Mouse (Mus musculus) ES-E14 (cell line): ENCODE results near the gene Rex1bd. TPM values are rescaled to one million over a fixed set of nuclear protein-coding genes. Genes with fewer than 3 reads are reported as not detected.

Source experiments
- DNase-seq: peaks from one replicate; pipeline ENCODE4 v3.0.0-alpha.2; 2013; ENCODE audit warnings: low read depth, low spot score
- H3K27ac ChIP-seq: 2 replicates; pipeline ENCODE4 v1.5.1; 2012; ENCODE audit warnings: low read depth, mild to moderate bottlenecking, low read length, moderate library complexity, mixed read lengths; ENCODE audit not compliant: poor library complexity, insufficient read depth, severe bottlenecking
- H3K36me3 ChIP-seq: 2 replicates; pipeline ENCODE4 v1.6.1; 2012; ENCODE audit warnings: mild to moderate bottlenecking, low read length, moderate library complexity, mixed read lengths; ENCODE audit not compliant: control insufficient read depth, poor library complexity, insufficient read depth, severe bottlenecking
- H3K4me1 ChIP-seq, 2 experiments: fragments of 150-350 bp in 1 of 2; sonication (generic) in 1 of 2; 2 replicates each; pipeline ENCODE4 v1.6.1; 2012; ENCODE audit warnings: low read length in 2 of 2, mild to moderate bottlenecking in 1 of 2, mixed read lengths in 1 of 2; ENCODE audit not compliant: control insufficient read depth in 2 of 2, insufficient read depth in 2 of 2, poor library complexity in 1 of 2
- H3K4me3 ChIP-seq, 2 experiments: fragments of 150-350 bp in 1 of 2; sonication (generic) in 1 of 2; 2 replicates each; pipeline ENCODE4 v1.5.1; 2012; ENCODE audit warnings: low read length in 2 of 2, low read depth in 1 of 2, mild to moderate bottlenecking in 1 of 2, mixed read lengths in 1 of 2; ENCODE audit not compliant: insufficient read depth in 1 of 2, poor library complexity in 1 of 2, severe bottlenecking in 1 of 2
- H3K9ac ChIP-seq: 2 replicates; pipeline ENCODE4 v1.6.1; 2012; ENCODE audit warnings: low read depth, mild to moderate bottlenecking, low read length, mixed read lengths; ENCODE audit not compliant: poor library complexity, insufficient read depth, severe bottlenecking
- H3K9me3 ChIP-seq: fragments of 150-350 bp; sonication (generic); 2 replicates; pipeline ENCODE4 v1.6.1; 2012; ENCODE audit warnings: low read depth, mild to moderate bottlenecking, low read length; ENCODE audit not compliant: control insufficient read depth, insufficient read depth
- CHD2 ChIP-seq: IDR thresholded peaks from 2 replicates; pipeline ENCODE4 v1.6.1; 2014; ENCODE audit warnings: mild to moderate bottlenecking, low read depth, low read length, inconsistent platforms
- HCFC1 ChIP-seq: IDR thresholded peaks from 2 replicates; pipeline ENCODE4 v1.6.1; 2012; ENCODE audit warnings: low read length, inconsistent platforms, borderline replicate concordance; ENCODE audit not compliant: insufficient read depth
- MAFK ChIP-seq: IDR thresholded peaks from 2 replicates; pipeline ENCODE4 v1.6.1; 2014; ENCODE audit warnings: mild to moderate bottlenecking, low read depth, low read length, inconsistent platforms; ENCODE audit not compliant: insufficient read depth
- ZC3H11A ChIP-seq: IDR thresholded peaks from 2 replicates; pipeline ENCODE4 v1.6.1; 2012; ENCODE audit warnings: low read depth, mild to moderate bottlenecking, inconsistent platforms, low read length, borderline replicate concordance
- ZNF384 ChIP-seq: IDR thresholded peaks from 2 replicates; pipeline ENCODE4 v1.6.1; 2012; ENCODE audit warnings: low read depth, low read length, inconsistent platforms
- in situ Hi-C, 2 experiments: fragments of 600-800 bp; cut with MboI; formaldehyde crosslinking; loops; one replicate each; pipeline ENCODE4 v1.15.1; 2025; ENCODE audit warnings: low sequenced_read_pairs in 2 of 2, inconsistent platforms in 1 of 2; ENCODE audit not compliant: unreplicated experiment in 2 of 2
- total RNA-seq: library from RNA; depleted of rRNA; stranded (reverse); fragments of 300-350 nt; gene quantifications from 2 replicates; pipeline ENCODE4 v1.2.3, GENCODE M21; 2012

Rex1bd gene
- total RNA-seq, 1 experiment: 130 TPM

- in situ Hi-C loops: no loop called here
- no peak overlapping the region for H3K27ac ChIP-seq
- peaks cover 3 to 12% of the 10 kb centered on the region in 2 experiments; a peak in 2 of 4 replicates for H3K4me1 ChIP-seq
Measured at GRCm38 (mm10) chr8:70468733-70469132, 37.8 kb downstream of the Rex1bd start.

DNA sequence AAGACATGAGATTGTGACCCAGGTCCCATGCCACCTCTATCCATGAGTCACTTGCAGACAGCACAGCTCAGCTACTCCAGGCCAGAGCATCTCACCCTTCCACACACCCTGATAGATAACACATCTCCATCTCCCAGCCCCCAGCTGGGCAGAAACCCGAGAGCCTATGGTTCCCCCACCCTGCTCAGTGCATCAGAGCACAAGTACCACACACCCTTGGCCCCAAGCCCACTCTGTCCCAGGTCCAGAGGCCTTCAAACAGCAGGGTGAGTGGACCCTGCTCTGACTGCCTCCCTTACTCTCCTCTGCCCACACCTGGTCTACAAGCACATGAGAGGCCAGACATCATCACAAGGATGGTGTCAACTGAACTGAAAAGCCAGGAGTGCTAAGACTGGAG, 38.6 kb downstream of the Rex1bd start:
- no peak for DNase-seq
- no peak overlapping the region for H3K4me3 ChIP-seq
- TF ChIP-seq ZNF384 (no peak), CHD2 (no peak), ZC3H11A (no peak), MAFK (no peak), HCFC1 (no peak)
- H3K9me3 ChIP-seq: no peaks in the 10 kb centered on the region
- no peaks in the 10 kb centered on the region; the same call in 1 of the 2 replicates for H3K36me3 ChIP-seq
- H3K27ac ChIP-seq: no peak overlapping the region
- H3K9ac ChIP-seq: no peak overlapping the region
- in situ Hi-C loops: no loop called here
- peaks cover 3 to 12% of the 10 kb centered on the region in 2 experiments; a peak in 2 of 4 replicates for H3K4me1 ChIP-seq

More at GRCm38 (mm10) chr8:70468733-70469132, 37.8 kb downstream of the Rex1bd start:
- Histone ChIP-seq H3K9me3 (no peaks in the 10 kb centered on the region), H3K36me3 (no peaks in the 10 kb centered on the region; the same call in 1 of the 2 replicates), H3K9ac (no peak overlapping the region), H3K4me3 (no peak overlapping the region)
- no peak for DNase-seq
- TF ChIP-seq CHD2 (no peak), ZC3H11A (no peak), ZNF384 (no peak), HCFC1 (no peak), MAFK (no peak)

GRCm38 (mm10) chr8:70467229-70467725, 39.3 kb downstream of the Rex1bd start:
- H3K9me3 ChIP-seq: no peaks in the 10 kb centered on the region
- TF ChIP-seq HCFC1 (no peak), ZNF384 (no peak), ZC3H11A (no peak), MAFK (no peak), CHD2 (no peak)
- no peak for DNase-seq
- in situ Hi-C loops: no loop called here
- H3K4me1 ChIP-seq: peaks cover 3 to 12% of the 10 kb centered on the region in 2 experiments; a peak in 2 of 4 replicates
- H3K36me3 ChIP-seq: no peaks in the 10 kb centered on the region; the same call in 1 of the 2 replicates
- peak overlapping the region; percentile 17; the same call in 1 of the 2 replicates for H3K9ac ChIP-seq
- no peak overlapping the region for H3K4me3 ChIP-seq
- H3K27ac ChIP-seq: no peak overlapping the region

- peaks cover 3 to 12% of the 10 kb centered on the region in 2 experiments; a peak in 2 of 4 replicates for H3K4me1 ChIP-seq
- TF ChIP-seq ZNF384 (no peak), CHD2 (no peak), HCFC1 (no peak), ZC3H11A (no peak), MAFK (no peak)
- H3K9ac ChIP-seq: peak overlapping the region; percentile 17; the same call in 1 of the 2 replicates
- DNase-seq: no peak
- no peaks in the 10 kb centered on the region for H3K9me3 ChIP-seq
- H3K27ac ChIP-seq: no peak overlapping the region
- no peak overlapping the region for H3K4me3 ChIP-seq
- in situ Hi-C loops: no loop called here
- no peaks in the 10 kb centered on the region; the same call in 1 of the 2 replicates for H3K36me3 ChIP-seq
Measured at GRCm38 (mm10) chr8:70466771-70467170, 39.8 kb downstream of the Rex1bd start.
